Mouse (Mus musculus) stomach, embryonic 16.5 days (tissue): Measurements from ENCODE around the gene Cfd. TPM values are rescaled to one million over a fixed set of nuclear protein-coding genes. Genes with fewer than 3 reads are reported as not detected.
A peak's percentile ranks its signal among the peaks of the same experiment; 100 is the strongest.

ENCODE experiments used
- ATAC-seq: fragments of 200-750 bp; cut with Nextera tagmentation; 2 replicates; pipeline ENCODE4 v1.8.0; 2017; ENCODE audit warnings: moderate number of reproducible peaks, moderate TSS enrichment; ENCODE audit not compliant: insufficient read depth, low FRiP score
- H3K27ac ChIP-seq: fragments of 300-500 bp; sonication (generic); 2 replicates; pipeline ENCODE4 v1.5.1; 2014; ENCODE audit warnings: low read length
- H3K27me3 ChIP-seq: fragments of 300-500 bp; sonication (generic); 2 replicates; pipeline ENCODE4 v1.6.1; 2014; ENCODE audit warnings: low read length, control low read depth, mixed read lengths; ENCODE audit not compliant: control insufficient read depth, insufficient read depth
- H3K36me3 ChIP-seq: fragments of 300-500 bp; sonication (generic); 2 replicates; pipeline ENCODE4 v1.6.1; 2014; ENCODE audit warnings: low read length; ENCODE audit not compliant: control insufficient read depth, insufficient read depth
- H3K4me1 ChIP-seq: fragments of 300-500 bp; sonication (generic); 2 replicates; pipeline ENCODE4 v1.6.1; 2014; ENCODE audit warnings: low read length, control low read depth, mixed read lengths; ENCODE audit not compliant: control insufficient read depth, insufficient read depth
- H3K4me2 ChIP-seq: fragments of 300-500 bp; sonication (generic); 2 replicates; pipeline ENCODE4 v1.6.1; 2014; ENCODE audit warnings: low read depth, low read length, mixed read lengths
- H3K4me3 ChIP-seq: fragments of 300-500 bp; sonication (generic); replicated peaks from 2 replicates; pipeline ENCODE4 v1.5.1; 2014; ENCODE audit warnings: mild to moderate bottlenecking, low read length
- H3K9ac ChIP-seq: fragments of 300-500 bp; sonication (generic); 2 replicates; pipeline ENCODE4 v1.6.1; 2014; ENCODE audit warnings: low read length
- H3K9me3 ChIP-seq: fragments of 300-500 bp; sonication (generic); replicated peaks from 2 replicates; pipeline ENCODE4 v1.6.1; 2016; ENCODE audit warnings: low read length, control low read depth; ENCODE audit not compliant: control insufficient read depth
- WGBS: fragments of 180-500 bp; shearing (Covaris S2); extraction: QIAGEN DNeasy Blood & Tissue Kit; methylation state at CpG from one replicate; pipeline ENCODE4 v1.1.7; 2014; 5-methylcytosine and 5-hydroxymethylcytosine counted together
- polyA plus RNA-seq: library from polyadenylated mRNA; unstranded; fragments of >200 nt; fragmentation: Nextera tagmentation; extraction: Ambion mirVana; gene quantifications from 2 replicates; pipeline ENCODE4 v1.2.1, GENCODE M21; 2015

The Cfd gene
- polyA plus RNA-seq, 1 experiment from 2014 or later = not detected

DNA sequence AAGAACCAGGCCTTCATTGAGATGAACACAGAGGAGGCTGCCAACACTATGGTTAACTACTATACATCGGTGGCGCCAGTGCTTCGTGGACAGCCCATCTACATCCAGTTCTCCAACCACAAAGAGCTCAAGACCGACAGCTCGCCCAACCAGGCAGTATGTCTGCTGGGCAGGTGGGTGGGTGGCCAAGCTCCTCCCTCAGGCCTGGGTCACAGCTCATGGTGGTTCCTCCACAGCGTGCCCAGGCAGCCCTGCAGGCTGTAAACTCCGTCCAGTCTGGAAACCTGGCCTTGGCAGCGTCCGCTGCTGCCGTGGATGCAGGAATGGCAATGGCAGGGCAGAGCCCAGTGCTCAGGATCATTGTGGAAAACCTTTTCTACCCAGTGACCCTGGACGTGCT lies 31.5 kb upstream of the Cfd start:
- Histone ChIP-seq H3K36me3 (peaks cover 42% of the 10 kb centered on the region), H3K4me1 (peaks cover 34% of the 10 kb centered on the region), H3K27me3 (no peaks in the 10 kb centered on the region), H3K4me2 (no peak overlapping the region), H3K9me3 (no peaks in the 10 kb centered on the region), H3K27ac (no peak overlapping the region), H3K4me3 (no peak overlapping the region), H3K9ac (no peak overlapping the region; the same call in 1 of the 2 replicates)
- no peak for ATAC-seq
- 73% methylated on average over 11 of the region's 11 CpGs for WGBS

DNA sequence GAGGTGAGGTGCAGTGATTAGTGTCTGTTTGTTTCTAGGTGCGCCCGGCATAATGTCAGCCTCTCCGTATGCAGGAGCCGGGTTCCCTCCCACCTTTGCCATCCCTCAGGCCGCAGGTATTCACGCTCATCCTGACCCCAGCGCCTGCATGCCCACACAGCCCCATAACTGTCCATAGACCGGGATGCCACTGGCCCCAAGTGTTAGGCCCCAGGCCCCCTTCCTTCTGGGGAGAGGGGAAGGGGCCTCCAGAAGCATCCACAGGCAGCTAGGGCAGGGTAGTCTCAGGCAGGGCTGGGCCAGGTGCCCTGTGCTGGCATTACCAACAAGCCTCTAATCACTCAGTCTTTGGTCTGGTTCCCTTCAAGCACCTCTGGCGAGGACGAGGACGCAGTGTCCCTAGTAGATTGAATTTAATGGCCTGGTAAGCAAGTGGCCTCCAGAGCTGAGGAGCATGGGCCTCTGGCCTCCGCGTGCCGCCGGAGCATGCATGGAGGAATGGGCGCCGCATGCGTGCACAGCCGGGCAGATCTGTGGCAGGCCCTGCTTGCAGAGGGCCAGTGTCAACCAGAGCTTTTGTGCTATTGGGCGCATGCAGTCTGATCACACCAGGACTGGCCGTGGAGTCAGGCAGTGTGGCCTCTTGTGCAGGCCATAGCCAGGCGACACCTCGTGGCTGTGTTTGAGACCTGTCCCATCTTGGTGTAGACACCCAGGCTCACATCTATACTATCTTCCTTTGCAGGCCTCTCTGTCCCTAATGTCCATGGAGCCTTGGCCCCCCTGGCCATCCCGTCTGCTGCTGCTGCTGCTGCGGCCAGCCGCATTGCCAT lies 30.4 kb upstream of the Cfd start:
- peaks cover 42% of the 10 kb centered on the region for H3K36me3 ChIP-seq
- peak overlapping the region; percentile 31; the same call in 1 of the 2 replicates for H3K9ac ChIP-seq
- WGBS = 89% methylated on average over 26 of the region's 26 CpGs
- no peaks in the 10 kb centered on the region for H3K27me3 ChIP-seq
- H3K4me2 ChIP-seq = no peak overlapping the region
- no peak for ATAC-seq
- no peak overlapping the region for H3K27ac ChIP-seq
- no peaks in the 10 kb centered on the region for H3K9me3 ChIP-seq
- H3K4me1 ChIP-seq = peaks cover 34% of the 10 kb centered on the region
- H3K4me3 ChIP-seq = no peak overlapping the region

GRCm38 (mm10) chr10:79861230-79862048 lies 29.2 kb upstream of the Cfd start:
- peaks cover 42% of the 10 kb centered on the region for H3K36me3 ChIP-seq
- no peaks in the 10 kb centered on the region for H3K27me3 ChIP-seq
- H3K9me3 ChIP-seq = no peaks in the 10 kb centered on the region
- ATAC-seq = no peak
- peaks cover 36% of the 10 kb centered on the region for H3K4me1 ChIP-seq
- no peak overlapping the region for H3K27ac ChIP-seq
- no peak overlapping the region for H3K9ac ChIP-seq
- 72% methylated on average over 25 of the region's 25 CpGs for WGBS
- no peak overlapping the region for H3K4me2 ChIP-seq
- H3K4me3 ChIP-seq = no peak overlapping the region

- peaks cover 42% of the 10 kb centered on the region for H3K36me3 ChIP-seq
- peaks cover 29% of the 10 kb centered on the region for H3K4me1 ChIP-seq
- no peak overlapping the region for H3K4me2 ChIP-seq
- ATAC-seq = no peak
- H3K9me3 ChIP-seq = no peaks in the 10 kb centered on the region
- 84% methylated on average over 23 of the region's 23 CpGs for WGBS
- H3K4me3 ChIP-seq = no peak overlapping the region
- H3K27ac ChIP-seq = no peak overlapping the region
- no peak overlapping the region for H3K9ac ChIP-seq
- H3K27me3 ChIP-seq = no peaks in the 10 kb centered on the region
Measured at GRCm38 (mm10) chr10:79862049-79862788, 28.4 kb upstream of the Cfd start.

DNA sequence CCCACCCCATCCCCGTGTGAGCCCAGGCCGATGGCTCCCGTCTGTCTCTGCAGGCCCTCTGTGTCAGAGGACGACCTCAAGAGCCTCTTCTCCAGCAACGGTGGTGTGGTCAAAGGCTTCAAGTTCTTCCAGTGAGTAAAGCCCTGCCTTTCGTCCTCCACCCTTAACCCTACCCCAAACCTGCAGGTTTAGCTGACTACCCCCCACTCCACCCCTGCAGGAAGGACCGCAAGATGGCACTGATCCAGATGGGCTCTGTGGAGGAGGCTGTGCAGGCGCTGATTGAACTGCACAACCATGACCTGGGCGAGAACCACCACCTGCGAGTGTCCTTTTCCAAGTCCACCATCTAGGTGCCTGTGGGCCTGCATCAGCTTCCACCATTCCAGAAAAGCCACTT lies 27.7 kb upstream of the Cfd start:
- Histone ChIP-seq H3K27me3 (no peaks in the 10 kb centered on the region), H3K4me2 (no peak overlapping the region), H3K9ac (no peak overlapping the region), H3K36me3 (peaks cover 42% of the 10 kb centered on the region), H3K27ac (no peak overlapping the region), H3K4me3 (no peak overlapping the region), H3K9me3 (no peaks in the 10 kb centered on the region), H3K4me1 (peaks cover 22% of the 10 kb centered on the region)
- ATAC-seq = no peak
- 57% methylated on average over 10 of the region's 10 CpGs for WGBS

DNA sequence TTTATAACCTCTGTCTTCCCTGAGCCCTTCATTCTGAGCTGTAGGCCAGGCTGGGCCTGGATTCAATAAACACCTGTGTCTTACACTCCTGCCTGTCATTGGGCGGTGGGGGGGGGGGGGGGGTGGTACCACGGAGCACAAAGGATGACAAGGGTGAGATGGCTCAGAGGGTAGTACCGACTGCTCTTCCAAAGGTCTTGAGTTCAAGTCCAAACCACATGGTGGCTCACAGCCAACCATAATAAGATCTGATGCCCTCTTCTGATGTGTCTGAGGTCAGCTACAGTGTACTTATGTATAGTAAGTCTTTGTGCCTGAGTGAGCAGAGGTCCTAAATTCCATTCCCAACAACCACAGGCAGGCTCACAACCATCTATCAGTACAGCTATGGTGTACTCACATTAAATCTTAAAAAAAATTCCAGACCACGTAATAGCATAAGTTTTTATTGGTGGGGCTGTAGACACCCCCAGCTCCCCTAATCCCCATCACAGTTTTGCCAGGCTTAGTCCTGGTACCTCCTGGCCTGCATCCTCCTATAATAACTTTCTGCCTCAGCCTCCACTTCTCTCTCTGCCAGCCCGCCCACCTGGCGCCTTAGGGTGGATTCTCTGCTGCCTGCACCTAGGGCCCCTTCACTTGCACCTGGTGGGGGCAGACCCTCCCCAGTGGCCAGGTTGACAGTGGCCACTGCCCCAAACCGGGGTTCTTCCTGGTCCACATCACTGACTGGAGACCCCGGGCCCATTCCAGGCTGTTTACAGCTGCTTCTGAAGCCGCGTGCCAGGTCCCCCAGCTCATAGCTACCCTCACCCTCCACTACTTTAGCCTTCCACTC lies 26.1 kb upstream of the Cfd start:
- peak; percentile 8; the same call in 1 of the 2 replicates for ATAC-seq
- Histone ChIP-seq H3K36me3 (peaks cover 37% of the 10 kb centered on the region), H3K4me3 (no peak overlapping the region), H3K27me3 (no peaks in the 10 kb centered on the region), H3K9ac (no peak overlapping the region), H3K27ac (no peak overlapping the region; the same call in 1 of the 2 replicates), H3K9me3 (no peaks in the 10 kb centered on the region), H3K4me2 (no peak overlapping the region), H3K4me1 (0 out of 2 replicates have a peak, but pooled peaks cover 7% of the 10 kb centered on the region)
- 46% methylated on average over 10 of the region's 10 CpGs for WGBS

GRCm38 (mm10) chr10:79865189-79865601 lies 25.5 kb upstream of the Cfd start:
- H3K27ac ChIP-seq = no peak overlapping the region; the same call in 1 of the 2 replicates
- 56% methylated on average over 12 of the region's 12 CpGs for WGBS
- H3K36me3 ChIP-seq = peaks cover 31% of the 10 kb centered on the region
- no peak overlapping the region for H3K4me2 ChIP-seq
- H3K27me3 ChIP-seq = no peaks in the 10 kb centered on the region
- ATAC-seq = 0 out of 2 replicates have a peak, but pooled peaks have one; percentile 4
- H3K9ac ChIP-seq = no peak overlapping the region
- H3K4me3 ChIP-seq = no peak overlapping the region
- 0 out of 2 replicates have a peak, but pooled peaks cover 5% of the 10 kb centered on the region for H3K4me1 ChIP-seq
- H3K9me3 ChIP-seq = no peaks in the 10 kb centered on the region

- peaks cover 24% of the 10 kb centered on the region for H3K36me3 ChIP-seq
- H3K27ac ChIP-seq = no peak overlapping the region; the same call in 1 of the 2 replicates
- H3K4me1 ChIP-seq = 0 out of 2 replicates have a peak, but pooled peaks cover 3% of the 10 kb centered on the region
- no peaks in the 10 kb centered on the region for H3K27me3 ChIP-seq
- H3K4me3 ChIP-seq = no peak overlapping the region
- ATAC-seq = no peak
- H3K9ac ChIP-seq = no peak overlapping the region
- no peak overlapping the region for H3K4me2 ChIP-seq
- no peaks in the 10 kb centered on the region for H3K9me3 ChIP-seq
- 64% methylated on average over 19 of the region's 19 CpGs for WGBS
Measured at GRCm38 (mm10) chr10:79865801-79866295, 24.8 kb upstream of the Cfd start.
